Mouse (Mus musculus): ENCODE data around the gene Pgm2l1. TPM values are rescaled to one million over a fixed set of nuclear protein-coding genes. Genes with fewer than 3 reads are reported as not detected.

The Pgm2l1 gene
- polyA plus RNA-seq (2014; fragmentation: Illumina TruSeq; extraction: RNeasy Lipid Tissue Mini Kit (QIAGEN cat#74804); ENCODE audit: low read depth, low replicate concordance), result 3.1 TPM

GRCm38 (mm10) chr7:100227158-100227875, at the start of gene Pgm2l1:
Gene Pgm2l1, plus strand, starts transcription at chr7:100227394.

GRCm38 (mm10) chr7:100285383-100285782, 58.2 kb downstream of the Pgm2l1 start, which contains the start of gene P4ha3:
Gene P4ha3, plus strand, starts transcription at chr7:100285520.

Other genes with a start within 250 kb of the Pgm2l1 start
- gene Rnf169, start 246.9 kb upstream of the Pgm2l1 start, polyA plus RNA-seq (2014; fragmentation: Illumina TruSeq; extraction: RNeasy Lipid Tissue Mini Kit (QIAGEN cat#74804); ENCODE audit: low read depth, low replicate concordance), result 5.1 TPM
- not detected for gene Chrdl2, start 221.2 kb upstream of the Pgm2l1 start, polyA plus RNA-seq (2014; fragmentation: Illumina TruSeq; extraction: RNeasy Lipid Tissue Mini Kit (QIAGEN cat#74804); ENCODE audit: low read depth, low replicate concordance)
- gene Pold3, start 105.8 kb upstream of the Pgm2l1 start, polyA plus RNA-seq (2014; fragmentation: Illumina TruSeq; extraction: RNeasy Lipid Tissue Mini Kit (QIAGEN cat#74804); ENCODE audit: low read depth, low replicate concordance), result 9.8 TPM
- gene Lipt2, start 68.1 kb upstream of the Pgm2l1 start, polyA plus RNA-seq (2014; fragmentation: Illumina TruSeq; extraction: RNeasy Lipid Tissue Mini Kit (QIAGEN cat#74804); ENCODE audit: low read depth, low replicate concordance), result 5.6 TPM
- gene Kcne3, start 50.9 kb upstream of the Pgm2l1 start, polyA plus RNA-seq (2014; fragmentation: Illumina TruSeq; extraction: RNeasy Lipid Tissue Mini Kit (QIAGEN cat#74804); ENCODE audit: low read depth, low replicate concordance), result not detected
- gene P4ha3, start 58.1 kb downstream of the Pgm2l1 start, polyA plus RNA-seq (2014; fragmentation: Illumina TruSeq; extraction: RNeasy Lipid Tissue Mini Kit (QIAGEN cat#74804); ENCODE audit: low read depth, low replicate concordance), result not detected
- 9.2 TPM for gene C2cd3, start 144.8 kb downstream of the Pgm2l1 start, polyA plus RNA-seq (2014; fragmentation: Illumina TruSeq; extraction: RNeasy Lipid Tissue Mini Kit (QIAGEN cat#74804); ENCODE audit: low read depth, low replicate concordance)
- gene Ppme1, start 144.9 kb downstream of the Pgm2l1 start, polyA plus RNA-seq (2014; fragmentation: Illumina TruSeq; extraction: RNeasy Lipid Tissue Mini Kit (QIAGEN cat#74804); ENCODE audit: low read depth, low replicate concordance), result 37.3 TPM
- 42.2 TPM for gene Ucp3, start 245.6 kb downstream of the Pgm2l1 start, polyA plus RNA-seq (2014; fragmentation: Illumina TruSeq; extraction: RNeasy Lipid Tissue Mini Kit (QIAGEN cat#74804); ENCODE audit: low read depth, low replicate concordance)

Measured in heart, adult 10 weeks (tissue).